Mouse (Mus musculus): ENCODE results near the gene Wasl. TPM values are rescaled to one million over a fixed set of nuclear protein-coding genes. Genes with fewer than 3 reads are reported as not detected.

Gene Wasl
- polyA plus RNA-seq, 1 experiment = not detected

DNA sequence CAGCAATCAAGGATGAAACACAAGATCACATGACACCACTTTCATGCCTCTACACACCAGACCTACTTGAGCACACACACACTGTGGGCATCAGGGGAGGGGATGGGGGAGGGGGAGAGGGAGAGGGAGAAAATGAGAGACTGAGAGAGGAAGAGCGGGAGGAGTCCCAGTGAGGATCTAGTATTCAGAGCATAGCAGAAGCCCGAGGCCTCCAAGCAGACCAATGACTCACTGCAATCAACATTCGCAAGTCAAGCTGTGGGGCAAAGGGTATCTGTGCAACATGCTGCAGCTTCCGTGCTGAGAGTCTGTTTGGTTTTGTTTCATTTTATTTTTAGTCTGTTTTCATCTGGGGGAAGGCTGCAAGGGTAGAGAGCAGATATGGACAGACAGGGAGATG, 32.7 kb downstream of the Wasl start:
- Histone ChIP-seq H3K4me3 (ENCODE audit: insufficient read depth, low read depth, low read length) (no peak overlapping the region), H3K4me1 (ENCODE audit: control insufficient read depth, insufficient read depth, low read length) (peaks cover 3% of the 10 kb centered on the region), H3K27ac (ENCODE audit: insufficient read depth, low read depth, low read length) (no peak overlapping the region)
- WGBS = 47% methylated on average over 4 of the region's 4 CpGs
- TF ChIP-seq POLR2A (IDR thresholded peaks at IDR 0.05; ENCODE audit: insufficient read depth, low read depth, low read length) = no peak
- no peak for TF ChIP-seq CTCF (IDR thresholded peaks at IDR 0.05; ENCODE audit: insufficient read depth, low read depth, low read length)

- Histone ChIP-seq H3K27ac (ENCODE audit: insufficient read depth, low read depth, low read length) (no peak overlapping the region), H3K4me3 (ENCODE audit: insufficient read depth, low read depth, low read length) (no peak overlapping the region), H3K4me1 (ENCODE audit: control insufficient read depth, insufficient read depth, low read length) (peaks cover 3% of the 10 kb centered on the region)
- TF ChIP-seq CTCF (IDR thresholded peaks at IDR 0.05; ENCODE audit: insufficient read depth, low read depth, low read length) (no peak), POLR2A (IDR thresholded peaks at IDR 0.05; ENCODE audit: insufficient read depth, low read depth, low read length) (no peak)
- 60% methylated on average over 1 of the region's 1 CpGs for WGBS
These were observed 36.3 kb downstream of the Wasl start for GRCm38 (mm10) chr6:24628499-24628898.

GRCm38 (mm10) chr6:24627586-24628030, 37.2 kb downstream of the Wasl start:
- Histone ChIP-seq H3K27ac (ENCODE audit: insufficient read depth, low read depth, low read length) (no peak overlapping the region), H3K4me1 (ENCODE audit: control insufficient read depth, insufficient read depth, low read length) (no peaks in the 10 kb centered on the region), H3K4me3 (ENCODE audit: insufficient read depth, low read depth, low read length) (no peak overlapping the region)
- no peak for TF ChIP-seq POLR2A (IDR thresholded peaks at IDR 0.05; ENCODE audit: insufficient read depth, low read depth, low read length)
- no peak for TF ChIP-seq CTCF (IDR thresholded peaks at IDR 0.05; ENCODE audit: insufficient read depth, low read depth, low read length)
- WGBS = 64% methylated on average over 5 of the region's 5 CpGs

- WGBS = 91% methylated on average over 2 of the region's 2 CpGs
- no peak for TF ChIP-seq POLR2A (IDR thresholded peaks at IDR 0.05; ENCODE audit: insufficient read depth, low read depth, low read length)
- TF ChIP-seq CTCF (IDR thresholded peaks at IDR 0.05; ENCODE audit: insufficient read depth, low read depth, low read length) = no peak
- H3K27ac ChIP-seq (ENCODE audit: insufficient read depth, low read depth, low read length) = no peak overlapping the region
- no peaks in the 10 kb centered on the region for H3K4me1 ChIP-seq (ENCODE audit: control insufficient read depth, insufficient read depth, low read length)
- no peak overlapping the region for H3K4me3 ChIP-seq (ENCODE audit: insufficient read depth, low read depth, low read length)
These were observed 42.7 kb downstream of the Wasl start for GRCm38 (mm10) chr6:24622098-24622497.

GRCm38 (mm10) chr6:24620936-24621335, 43.9 kb downstream of the Wasl start:
- WGBS = 89% methylated on average over 2 of the region's 2 CpGs
- TF ChIP-seq POLR2A (IDR thresholded peaks at IDR 0.05; ENCODE audit: insufficient read depth, low read depth, low read length) (no peak), CTCF (IDR thresholded peaks at IDR 0.05; ENCODE audit: insufficient read depth, low read depth, low read length) (no peak)
- Histone ChIP-seq H3K4me1 (ENCODE audit: control insufficient read depth, insufficient read depth, low read length) (no peaks in the 10 kb centered on the region), H3K27ac (ENCODE audit: insufficient read depth, low read depth, low read length) (no peak overlapping the region), H3K4me3 (ENCODE audit: insufficient read depth, low read depth, low read length) (no peak overlapping the region)

DNA sequence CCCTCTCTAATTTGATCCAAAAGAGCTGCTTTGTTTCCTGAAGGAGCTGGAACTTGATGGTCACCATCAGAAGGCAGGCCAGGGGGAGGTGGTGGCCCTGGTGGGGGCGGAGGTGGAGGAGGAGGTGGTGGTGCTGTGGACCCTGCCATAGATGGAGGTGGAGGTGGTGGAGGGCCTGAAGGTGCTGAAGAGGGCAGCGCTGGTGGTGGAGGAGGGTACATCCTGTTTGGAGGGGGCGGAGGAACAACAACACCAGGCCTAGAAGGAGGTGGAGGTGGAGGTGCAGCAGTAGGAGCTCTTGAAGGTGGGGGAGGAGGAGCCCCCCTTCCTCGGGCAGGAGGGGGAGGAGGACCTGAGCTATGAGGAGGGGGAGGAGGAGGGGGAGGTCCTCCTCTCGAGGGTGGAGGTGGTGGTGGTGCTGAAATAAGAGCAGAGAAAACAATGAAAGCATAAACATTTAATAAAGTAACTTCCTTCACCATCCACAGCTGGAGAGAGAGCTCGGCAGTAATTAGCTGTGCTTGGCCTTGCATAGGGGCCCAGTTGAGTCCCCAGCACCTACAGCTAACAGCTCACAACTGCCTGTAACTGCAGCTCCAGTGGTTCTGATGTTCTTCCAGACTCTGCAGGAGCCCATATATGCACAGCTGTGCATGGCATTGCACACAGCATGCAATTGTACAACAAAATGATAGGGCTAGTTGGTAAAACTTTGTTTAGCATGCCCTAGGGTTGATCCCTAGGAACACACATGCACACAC, 45.3 kb downstream of the Wasl start:
- no peaks in the 10 kb centered on the region for H3K4me1 ChIP-seq (ENCODE audit: control insufficient read depth, insufficient read depth, low read length)
- TF ChIP-seq POLR2A (IDR thresholded peaks at IDR 0.05; ENCODE audit: insufficient read depth, low read depth, low read length) (no peak), CTCF (IDR thresholded peaks at IDR 0.05; ENCODE audit: insufficient read depth, low read depth, low read length) (no peak)
- 67% methylated on average over 6 of the region's 6 CpGs for WGBS
- H3K27ac ChIP-seq (ENCODE audit: insufficient read depth, low read depth, low read length) = no peak overlapping the region
- H3K4me3 ChIP-seq (ENCODE audit: insufficient read depth, low read depth, low read length) = no peak overlapping the region

GRCm38 (mm10) chr6:24616746-24617145, 48.1 kb downstream of the Wasl start:
- H3K4me1 ChIP-seq (ENCODE audit: control insufficient read depth, insufficient read depth, low read length) = no peaks in the 10 kb centered on the region
- 77% methylated on average over 4 of the region's 4 CpGs for WGBS
- H3K27ac ChIP-seq (ENCODE audit: insufficient read depth, low read depth, low read length) = no peak overlapping the region
- H3K4me3 ChIP-seq (ENCODE audit: insufficient read depth, low read depth, low read length) = no peak overlapping the region
- no peak for TF ChIP-seq CTCF (IDR thresholded peaks at IDR 0.05; ENCODE audit: insufficient read depth, low read depth, low read length)
- TF ChIP-seq POLR2A (IDR thresholded peaks at IDR 0.05; ENCODE audit: insufficient read depth, low read depth, low read length) = no peak

GRCm38 (mm10) chr6:24613918-24614317, 50.9 kb downstream of the Wasl start:
- no peak overlapping the region for H3K4me3 ChIP-seq (ENCODE audit: insufficient read depth, low read depth, low read length)
- no peak overlapping the region for H3K27ac ChIP-seq (ENCODE audit: insufficient read depth, low read depth, low read length)
- WGBS = 48% methylated on average over 4 of the region's 4 CpGs
- no peak for TF ChIP-seq CTCF (IDR thresholded peaks at IDR 0.05; ENCODE audit: insufficient read depth, low read depth, low read length)
- H3K4me1 ChIP-seq (ENCODE audit: control insufficient read depth, insufficient read depth, low read length) = no peaks in the 10 kb centered on the region

GRCm38 (mm10) chr6:24613346-24613745, 51.5 kb downstream of the Wasl start:
- 96% methylated on average over 6 of the region's 6 CpGs for WGBS
- H3K4me1 ChIP-seq (ENCODE audit: control insufficient read depth, insufficient read depth, low read length) = no peaks in the 10 kb centered on the region

More at GRCm38 (mm10) chr6:24613346-24613745, 51.5 kb downstream of the Wasl start:
- H3K27ac ChIP-seq (ENCODE audit: insufficient read depth, low read depth, low read length) = no peak overlapping the region
- TF ChIP-seq CTCF (IDR thresholded peaks at IDR 0.05; ENCODE audit: insufficient read depth, low read depth, low read length) (no peak), POLR2A (IDR thresholded peaks at IDR 0.05; ENCODE audit: insufficient read depth, low read depth, low read length) (no peak)
- no peak overlapping the region for H3K4me3 ChIP-seq (ENCODE audit: insufficient read depth, low read depth, low read length)
